Mouse (Mus musculus) right cerebral cortex, postnatal 25 days (tissue): ENCODE measurements at regions not wholly inside any gene's neighbourhood (a gene's known extent, or its start where the extent isn't known, plus 50 kb on each side); places are given as distances from the start of the nearest gene placed in this dataset.

ENCODE experiments used
- DNase-seq: peaks from one replicate; pipeline ENCODE4 v3.0.0; 2022

GRCm38 (mm10) chr8:44656031-44656430 lies 279.2 kb upstream of the Fat1 start:
- DNase-seq, result no peak

GRCm38 (mm10) chr8:44656470-44656869 lies 278.8 kb upstream of the Fat1 start:
- DNase-seq, result no peak

DNA sequence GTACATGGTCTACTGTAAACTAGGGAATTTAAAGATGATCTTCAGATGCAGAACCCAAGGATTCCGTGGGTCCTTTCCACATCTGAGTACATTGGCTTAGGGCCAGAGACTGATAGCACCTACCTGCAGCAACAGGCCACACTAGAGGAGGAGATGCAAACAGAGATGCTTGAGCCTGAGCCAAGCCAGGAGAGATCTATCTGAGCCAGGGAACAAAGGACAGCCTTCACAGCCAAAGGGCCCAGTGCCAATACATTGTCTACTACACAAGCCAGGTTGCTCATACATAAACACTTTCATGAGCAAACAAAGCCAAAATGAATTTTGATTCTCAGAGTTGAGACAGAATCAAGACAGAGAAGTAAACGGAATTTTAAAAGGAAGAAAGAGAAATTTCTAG lies 273.6 kb upstream of the Fat1 start:
- no peak for DNase-seq

- DNase-seq, result no peak
These were observed 248.1 kb upstream of the Fat1 start for GRCm38 (mm10) chr8:44687126-44687525.

DNA sequence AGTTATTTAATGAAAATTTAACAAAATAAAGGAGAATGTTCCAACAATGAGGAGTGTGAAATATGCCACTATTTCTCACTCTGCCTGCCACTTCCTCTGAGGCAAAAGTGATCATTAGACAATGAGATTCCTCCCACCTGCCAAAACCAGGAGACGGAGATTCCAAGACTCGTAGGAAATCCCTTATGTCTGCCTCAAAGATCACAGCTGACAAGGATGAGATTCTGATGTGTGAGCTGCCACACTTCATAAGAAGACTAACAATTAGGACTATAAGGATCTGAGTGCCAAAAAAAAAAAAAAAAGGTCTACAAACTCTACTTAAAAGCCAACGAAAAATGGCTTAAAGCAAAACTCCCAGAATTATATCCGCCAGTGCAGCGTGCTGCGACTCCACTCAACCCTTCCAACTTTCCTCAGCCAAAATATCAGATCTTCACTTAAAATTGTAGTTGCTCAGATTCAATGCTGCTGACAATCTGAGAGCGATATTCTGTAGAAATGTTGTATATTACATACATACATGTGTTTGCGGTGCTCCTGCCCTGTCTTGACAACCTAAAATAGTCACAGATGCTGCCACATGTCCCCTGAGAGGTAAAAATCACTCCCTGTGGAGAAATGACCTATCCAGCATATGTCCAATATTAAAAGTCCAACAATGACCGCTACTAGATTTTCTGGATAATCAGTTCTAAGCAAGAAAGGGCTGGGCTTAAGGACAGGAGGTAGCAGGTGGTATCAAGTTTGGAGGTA lies 245.2 kb upstream of the Fat1 start:
- DNase-seq, result no peak

GRCm38 (mm10) chr8:44690593-44690950 lies 244.7 kb upstream of the Fat1 start:
- DNase-seq, result no peak

DNA sequence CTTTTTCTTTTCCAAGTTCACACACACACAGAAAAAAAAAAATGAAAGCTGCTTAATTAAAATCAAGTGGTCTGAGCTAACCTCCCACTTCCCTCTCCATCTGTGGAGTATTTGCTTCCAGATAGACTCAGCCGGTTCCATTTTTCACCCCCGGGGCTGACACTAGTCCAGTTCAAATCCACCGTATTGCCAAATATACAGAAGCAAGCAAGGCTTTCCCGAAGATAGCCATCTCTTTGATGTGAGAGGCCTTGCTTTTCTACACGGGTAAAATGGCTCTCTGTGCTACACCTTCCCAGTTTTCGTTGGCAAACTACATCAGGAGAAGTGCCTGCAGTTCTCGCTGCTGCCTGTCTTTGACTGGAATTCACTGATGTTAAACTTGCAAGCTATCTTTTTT lies 244.1 kb upstream of the Fat1 start:
- DNase-seq, result no peak

- DNase-seq, result no peak
These were observed 243.1 kb upstream of the Fat1 start for GRCm38 (mm10) chr8:44692036-44692688.

- DNase-seq, result no peak
These were observed 240.4 kb upstream of the Fat1 start for GRCm38 (mm10) chr8:44694861-44695260.

- no peak for DNase-seq
These were observed 239.0 kb upstream of the Fat1 start for GRCm38 (mm10) chr8:44696066-44696853.

- DNase-seq, result no peak
These were observed 235.7 kb upstream of the Fat1 start for GRCm38 (mm10) chr8:44699384-44700105.

DNA sequence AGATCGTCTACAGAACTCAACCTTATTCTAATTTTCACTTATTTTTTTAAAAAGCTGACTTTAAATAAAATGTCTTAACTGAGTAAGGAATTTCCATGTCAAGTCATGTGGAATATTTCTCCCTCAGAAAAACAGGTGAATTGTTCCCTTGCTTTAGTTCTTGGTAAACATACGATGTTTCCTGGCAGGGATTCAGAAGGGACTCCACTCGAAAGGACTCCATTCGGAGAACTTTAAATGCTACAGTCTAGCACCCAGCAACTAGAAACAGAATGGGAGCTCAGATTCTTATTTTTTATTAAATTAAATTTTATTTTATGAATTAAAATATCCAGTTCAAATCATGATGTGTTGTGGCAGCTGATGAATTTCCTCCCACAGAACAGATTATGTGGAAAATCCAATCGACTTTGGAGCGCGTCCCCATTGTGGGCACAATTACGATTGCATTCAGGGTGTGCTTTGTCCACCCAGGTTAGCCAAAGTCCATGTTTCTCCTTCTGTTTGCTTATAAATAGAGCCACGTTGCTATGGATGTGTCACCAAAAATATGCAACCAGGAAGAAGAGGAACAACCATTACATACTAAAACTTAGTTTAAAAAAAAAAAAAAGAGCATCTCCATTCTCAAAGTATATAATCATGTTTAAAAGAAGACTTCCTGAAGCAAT lies 230.5 kb upstream of the Fat1 start:
- DNase-seq, result no peak

- no peak for DNase-seq
These were observed 226.5 kb upstream of the Fat1 start for GRCm38 (mm10) chr8:44708659-44709170.

GRCm38 (mm10) chr8:44709171-44709940 lies 225.9 kb upstream of the Fat1 start:
- DNase-seq, result no peak

- no peak for DNase-seq
These were observed 200.7 kb upstream of the Fat1 start for GRCm38 (mm10) chr8:44734577-44734976.

DNA sequence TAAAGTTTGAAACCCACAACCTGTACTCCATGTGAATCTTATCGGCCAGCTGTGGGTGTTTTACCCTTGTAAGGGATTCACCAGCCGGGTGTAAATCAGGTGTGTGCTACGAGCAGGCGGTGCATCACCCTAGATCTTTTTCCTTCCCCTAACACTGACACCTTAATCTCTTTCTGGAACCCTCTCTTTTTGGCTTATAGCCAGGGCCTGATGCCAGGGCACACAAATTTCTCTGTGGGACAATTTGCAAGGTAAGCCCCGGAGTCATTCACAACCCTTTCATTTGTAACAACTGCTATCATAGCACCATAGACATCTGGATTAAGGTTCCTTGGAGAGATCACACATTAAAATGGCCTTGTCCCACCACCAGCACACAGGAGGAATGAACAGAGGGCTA lies 199.4 kb upstream of the Fat1 start:
- no peak for DNase-seq

- DNase-seq, result no peak
These were observed 191.9 kb upstream of the Fat1 start for GRCm38 (mm10) chr8:44743353-44743752.

DNA sequence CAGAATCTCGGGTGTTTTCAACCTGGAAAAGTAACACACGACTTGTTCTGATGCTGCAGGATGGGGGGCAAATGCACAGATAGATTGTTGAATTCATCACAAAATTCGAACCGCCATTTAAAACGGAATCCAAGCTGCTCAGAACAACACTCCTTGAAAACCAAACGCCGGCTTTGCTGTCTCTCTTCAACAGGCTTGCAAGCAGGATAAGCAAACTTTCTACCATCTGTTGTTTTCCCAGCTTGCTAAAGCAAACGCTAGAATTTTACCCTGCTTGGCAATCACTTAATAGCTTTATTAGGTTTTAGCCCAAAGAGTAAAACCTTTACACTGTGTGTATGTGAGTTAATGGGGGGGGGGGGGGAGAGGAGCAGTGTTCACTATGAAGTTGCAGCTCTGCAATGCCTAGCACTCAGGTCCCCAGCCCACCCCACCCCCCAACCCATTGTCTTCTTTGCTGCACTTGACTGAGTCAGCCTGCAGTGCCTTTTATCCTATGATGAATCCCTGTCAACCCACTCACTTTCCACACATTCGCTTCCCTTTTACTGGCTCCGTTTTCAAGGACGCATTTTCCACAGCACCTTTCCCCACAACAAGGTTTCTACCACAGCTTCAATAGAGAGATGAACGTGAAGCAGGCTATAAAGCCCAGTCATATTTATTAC lies 190.1 kb upstream of the Fat1 start:
- DNase-seq, result no peak

- DNase-seq, result no peak
These were observed 176.5 kb upstream of the Fat1 start for GRCm38 (mm10) chr8:44758727-44759126.

DNA sequence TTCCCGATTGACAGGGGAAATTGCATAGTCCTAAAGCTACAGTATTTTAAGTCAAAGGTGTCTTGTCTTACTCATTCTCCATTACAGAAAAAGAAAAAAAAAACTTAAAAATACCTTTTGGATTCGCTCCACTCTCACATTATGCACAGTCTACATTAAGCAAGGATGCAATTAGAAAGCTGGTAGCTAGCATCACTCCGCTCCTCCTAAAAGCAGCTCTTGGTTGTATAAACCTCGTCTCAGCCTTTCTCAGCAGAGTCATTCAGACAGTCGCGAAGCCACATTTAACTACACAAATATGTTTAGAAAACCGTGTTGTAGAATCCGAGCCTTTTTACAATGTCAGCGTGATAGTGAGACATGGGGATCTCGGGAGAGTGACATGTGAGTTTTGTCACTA lies 172.5 kb upstream of the Fat1 start:
- DNase-seq, result no peak

GRCm38 (mm10) chr8:44765194-44765593 lies 170.1 kb upstream of the Fat1 start:
- no peak for DNase-seq
